Mouse (Mus musculus) olfactory bulb, adult 2 months (tissue): Measurements from ENCODE around the gene Gm10972. TPM values are rescaled to one million over a fixed set of nuclear protein-coding genes. Genes with fewer than 3 reads are reported as not detected.
"Not testable (repeated sequence)": the region's sequence is repeated elsewhere in the genome, so short reads cannot be mapped to it uniquely, and the experiment has no call there.

ENCODE experiments used
- H3K27ac ChIP-seq: fragments of 200-500 bp; 2 replicates; pipeline ENCODE4 v1.5.1; 2012; ENCODE audit warnings: low read depth, low read length; ENCODE audit not compliant: insufficient read depth
- H3K4me1 ChIP-seq: fragments of 200-500 bp; 2 replicates; pipeline ENCODE4 v1.6.1; 2012; ENCODE audit warnings: low read length; ENCODE audit not compliant: control insufficient read depth, insufficient read depth
- H3K4me3 ChIP-seq: fragments of 200-500 bp; 2 replicates; pipeline ENCODE4 v1.5.1; 2012; ENCODE audit warnings: mild to moderate bottlenecking, low read depth, low read length, moderate library complexity; ENCODE audit not compliant: insufficient read depth
- CTCF ChIP-seq: fragments of 200-500 bp; IDR thresholded peaks from 2 replicates; pipeline ENCODE4 v1.5.1; 2012; ENCODE audit warnings: low read depth, mild to moderate bottlenecking, low read length, moderate library complexity; ENCODE audit not compliant: insufficient read depth
- POLR2A ChIP-seq: fragments of 200-500 bp; IDR thresholded peaks from 2 replicates; pipeline ENCODE4 v1.6.1; 2012; ENCODE audit warnings: mild to moderate bottlenecking, low read depth, low read length, moderate library complexity; ENCODE audit not compliant: insufficient read depth
- WGBS: fragments of 180-500 bp; shearing (Covaris S2); methylation state at CpG from one replicate; pipeline ENCODE4 v1.1.7; 2018; 5-methylcytosine and 5-hydroxymethylcytosine counted together
- polyA plus RNA-seq: library from polyadenylated mRNA; stranded (reverse); fragments of >200 nt; gene quantifications from 2 replicates; pipeline ENCODE4 v1.2.4, GENCODE M21; 2012; ENCODE audit warnings: low replicate concordance; ENCODE audit not compliant: missing spikeins, insufficient read depth, insufficient read length

Gm10972 gene
- polyA plus RNA-seq, 1 experiment = not detected

DNA sequence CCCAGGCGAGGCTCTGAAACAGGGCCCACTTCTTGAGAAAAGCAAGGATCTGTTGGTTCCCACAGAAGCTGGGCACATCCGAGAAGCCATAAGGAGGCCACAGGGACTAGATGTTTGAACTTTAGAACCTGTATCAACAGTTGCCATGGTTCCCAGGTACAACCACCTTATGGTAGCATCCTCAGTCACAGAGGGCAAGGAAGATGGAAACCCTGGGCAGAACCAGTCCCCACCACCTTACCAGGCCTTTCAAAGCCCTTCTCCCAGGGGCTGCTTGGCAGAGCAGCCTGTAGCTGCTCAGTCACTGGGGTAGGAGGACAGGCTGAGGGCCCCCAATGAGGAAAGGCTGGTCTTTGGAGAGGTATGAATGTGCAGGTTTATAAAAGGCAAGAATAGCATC, 17.9 kb downstream of the Gm10972 start:
- H3K4me3 ChIP-seq, H3K27ac ChIP-seq, H3K4me1 ChIP-seq: not testable (repeated sequence)
- WGBS = 95% methylated on average over 2 of the region's 2 CpGs

DNA sequence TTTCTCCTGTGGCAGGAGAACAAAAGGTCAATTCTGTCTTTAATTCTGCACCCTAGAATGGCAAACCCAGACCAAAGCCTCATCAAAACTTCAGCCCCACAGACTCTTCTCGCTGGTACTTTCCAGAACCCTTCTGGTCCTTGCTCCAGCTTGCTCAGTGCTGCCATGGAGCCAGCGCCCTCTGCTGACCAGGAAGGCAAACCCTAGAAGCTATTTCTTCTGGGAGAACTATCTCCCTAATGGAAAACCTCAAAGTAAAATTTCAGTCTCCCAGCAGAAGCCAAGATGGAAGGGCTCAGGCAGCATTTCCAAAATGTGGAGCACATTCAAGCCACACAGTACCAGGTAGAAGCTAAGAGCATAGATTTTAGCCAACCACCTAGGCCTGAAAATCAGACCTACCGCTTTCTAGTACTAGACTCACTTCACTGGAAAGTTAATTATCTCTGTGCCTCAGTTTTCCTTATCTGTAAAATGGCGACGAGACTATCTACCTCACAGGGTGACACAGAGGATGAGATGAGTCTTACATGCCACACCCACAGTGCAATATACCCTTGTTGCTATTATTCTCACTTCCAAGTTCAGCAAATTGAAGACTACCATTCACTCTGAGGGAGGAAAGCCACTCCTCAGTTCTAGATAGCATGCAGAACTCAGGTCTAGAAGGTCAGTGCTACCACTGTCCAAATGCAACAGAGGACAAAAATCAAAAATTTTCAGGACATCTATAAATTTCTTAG, 22.3 kb downstream of the Gm10972 start:
- H3K4me1 ChIP-seq, H3K27ac ChIP-seq, H3K4me3 ChIP-seq: not testable (repeated sequence)
- 73% methylated on average over 4 of the region's 5 CpGs for WGBS

DNA sequence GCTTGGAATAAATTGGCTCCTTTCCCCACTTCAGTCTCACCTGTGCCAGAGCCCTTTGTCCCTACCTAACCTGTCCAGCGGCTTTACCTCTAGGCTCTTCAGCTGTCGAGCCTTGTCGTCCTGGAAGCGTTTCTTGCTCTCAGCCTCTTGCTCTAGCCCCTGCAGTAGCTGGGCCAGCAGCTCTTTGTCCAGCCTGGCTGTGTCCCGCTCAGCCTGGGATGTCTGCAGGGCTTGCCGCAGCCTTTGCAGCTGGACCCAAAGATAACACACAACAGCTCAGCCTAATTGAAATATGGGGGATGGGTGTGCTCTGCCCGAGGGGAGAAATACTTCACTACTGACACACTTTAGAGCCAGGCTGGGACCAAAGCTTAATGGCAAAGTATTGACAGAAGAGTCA, 23.0 kb downstream of the Gm10972 start:
- H3K27ac ChIP-seq, H3K4me3 ChIP-seq, H3K4me1 ChIP-seq: not testable (repeated sequence)
- 49% methylated on average over 7 of the region's 7 CpGs for WGBS

DNA sequence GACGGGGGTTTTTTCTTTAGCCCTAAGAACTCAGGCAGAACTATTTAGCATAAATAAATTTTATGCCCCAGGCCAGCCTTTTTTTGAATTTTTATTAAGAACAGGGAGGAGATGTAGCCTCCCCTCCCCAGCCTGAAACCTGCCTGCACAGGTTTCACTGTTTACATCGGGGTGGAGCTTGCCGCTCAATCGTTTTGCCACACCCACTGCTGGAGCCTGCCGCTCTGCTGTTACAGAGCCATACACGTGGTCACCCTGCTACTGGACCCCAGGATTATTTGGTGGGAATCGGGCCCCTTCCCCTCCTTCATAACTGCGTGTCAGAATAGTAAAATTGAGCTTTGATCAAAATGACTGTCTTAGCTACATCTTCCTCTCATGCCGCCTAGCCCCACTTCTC, 32.2 kb downstream of the Gm10972 start:
- H3K4me3 ChIP-seq, H3K27ac ChIP-seq, H3K4me1 ChIP-seq: not testable (repeated sequence)
- WGBS = 90% methylated on average over 9 of the region's 9 CpGs

DNA sequence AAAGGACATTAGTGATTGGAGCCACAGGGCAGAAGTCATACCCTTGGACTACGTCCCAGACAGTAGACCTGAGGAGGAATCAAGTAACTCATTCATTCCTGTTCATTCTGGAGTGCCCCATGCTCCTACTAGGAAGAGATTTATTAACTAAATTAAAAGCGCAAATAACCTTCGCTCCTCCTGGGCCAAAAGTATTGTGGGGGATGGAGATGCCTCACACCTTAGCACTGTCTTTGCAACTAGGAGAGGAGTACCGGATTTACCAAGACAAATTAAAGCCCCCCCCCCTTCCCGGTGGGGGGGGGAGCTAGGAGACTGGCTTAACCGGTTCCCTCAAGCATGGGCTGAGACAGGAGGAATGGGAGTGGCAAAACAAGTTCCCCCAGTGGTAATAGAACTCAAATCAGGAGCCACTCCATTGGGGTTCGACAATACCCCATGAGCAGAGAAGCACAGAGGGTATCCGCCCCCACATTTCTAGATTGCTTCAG, 36.5 kb downstream of the Gm10972 start:
- WGBS = 74% methylated on average over 8 of the region's 8 CpGs
- Histone ChIP-seq H3K27ac (no peak overlapping the region), H3K4me3 (no peak overlapping the region), H3K4me1 (no peaks in the 10 kb centered on the region)
- TF ChIP-seq POLR2A (no peak), CTCF (no peak)

DNA sequence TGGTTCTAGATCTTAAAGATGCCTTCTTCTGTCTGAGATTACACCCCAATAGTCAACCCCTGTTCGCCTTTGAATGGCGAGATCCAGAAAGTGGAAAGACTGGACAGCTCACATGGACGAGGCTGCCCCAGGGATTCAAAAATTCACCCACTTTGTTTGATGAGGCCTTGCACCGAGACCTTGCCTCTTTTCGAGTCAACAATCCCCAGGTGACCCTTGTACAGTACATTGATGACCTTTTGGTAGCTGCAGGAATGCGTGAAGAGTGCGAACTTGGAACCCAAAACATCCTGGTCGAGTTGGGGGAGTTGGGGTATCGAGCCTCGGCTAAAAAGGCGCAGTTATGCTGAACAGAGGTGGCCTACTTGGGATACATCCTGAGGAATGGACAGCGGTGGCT, 37.1 kb downstream of the Gm10972 start:
- 90% methylated on average over 12 of the region's 12 CpGs for WGBS
- not testable (repeated sequence) for H3K4me3 ChIP-seq, H3K27ac ChIP-seq, H3K4me1 ChIP-seq

DNA sequence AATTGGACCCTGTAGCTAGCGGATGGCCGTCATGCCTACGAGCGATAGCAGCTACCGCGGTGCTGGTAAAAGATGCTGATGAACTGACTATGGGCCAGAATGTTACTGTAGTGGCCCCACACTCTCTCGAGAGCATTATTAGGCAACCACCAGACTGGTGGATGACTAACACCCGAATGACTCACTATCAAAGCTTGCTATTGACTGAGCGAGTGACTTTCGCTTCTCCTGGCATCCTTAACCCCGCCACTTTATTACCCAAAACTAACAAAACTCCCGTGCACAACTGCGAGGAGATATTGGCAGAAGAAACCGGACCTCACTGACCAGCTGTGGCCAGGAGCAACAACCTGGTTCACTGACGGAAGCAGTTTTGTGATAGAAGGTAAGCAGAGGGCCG, 37.9 kb downstream of the Gm10972 start:
- H3K4me3 ChIP-seq = no peak overlapping the region
- WGBS = 80% methylated on average over 16 of the region's 16 CpGs
- TF ChIP-seq CTCF = no peak
- no peak for TF ChIP-seq POLR2A
- no peak overlapping the region for H3K27ac ChIP-seq
- H3K4me1 ChIP-seq = no peaks in the 10 kb centered on the region

DNA sequence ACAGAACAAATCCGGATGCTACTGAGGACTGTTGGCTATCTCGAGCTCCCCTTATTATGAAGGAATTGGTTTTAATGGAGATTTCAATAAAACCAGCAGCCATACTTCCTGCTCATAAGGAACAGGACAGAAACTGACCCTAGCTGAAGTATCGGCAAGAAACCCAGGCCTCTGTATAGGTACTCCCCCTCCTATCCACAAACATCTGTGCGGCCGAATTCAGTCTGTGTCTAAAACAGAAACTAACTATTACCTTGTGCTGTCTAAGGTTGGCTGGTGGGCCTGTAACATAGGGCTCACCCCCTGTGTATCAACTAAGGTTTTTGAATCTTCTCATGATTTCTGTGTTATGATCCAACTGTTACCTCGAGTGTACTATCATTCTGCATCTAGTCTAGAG, 40.7 kb downstream of the Gm10972 start:
- H3K27ac ChIP-seq = no peak overlapping the region
- no peaks in the 10 kb centered on the region for H3K4me1 ChIP-seq
- TF ChIP-seq CTCF = no peak
- TF ChIP-seq POLR2A = no peak
- H3K4me3 ChIP-seq = no peak overlapping the region
- WGBS = 89% methylated on average over 6 of the region's 6 CpGs

DNA sequence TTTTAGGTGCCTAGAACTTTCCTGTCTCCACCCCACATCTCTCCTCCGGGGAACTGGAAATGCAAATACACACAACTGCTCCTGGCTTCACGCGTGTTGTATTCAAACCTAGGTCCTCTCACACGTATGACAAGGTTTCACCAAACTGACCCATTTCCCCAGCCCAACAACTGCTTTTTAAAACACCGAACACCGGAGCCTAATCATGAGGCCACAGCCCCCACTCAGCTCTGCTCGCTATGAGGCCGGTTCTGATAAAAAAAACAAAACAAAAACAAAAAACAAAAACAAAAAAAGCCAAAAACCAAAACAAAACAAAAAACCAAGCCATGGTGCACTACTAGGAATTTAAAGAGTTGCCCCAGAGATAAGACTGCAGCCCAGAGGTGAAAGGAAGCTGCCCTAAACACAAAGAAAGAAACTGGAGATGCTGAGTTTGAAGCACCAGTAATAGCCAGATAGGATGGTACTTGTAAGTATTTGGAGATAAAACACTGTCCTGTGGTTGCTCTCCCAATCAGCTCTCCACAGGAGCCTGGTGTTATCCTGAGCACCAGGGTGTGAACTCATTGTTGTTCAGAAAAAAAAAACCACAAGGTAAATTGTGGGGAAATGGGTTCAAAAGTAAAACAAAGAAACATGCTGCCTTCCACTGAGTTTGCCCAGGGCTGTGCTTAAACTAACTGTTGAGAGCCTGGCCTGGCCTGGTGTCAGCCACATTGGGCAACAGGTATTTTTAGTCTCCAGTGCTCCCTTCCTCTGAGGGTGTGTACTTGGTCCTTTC, 43.3 kb downstream of the Gm10972 start:
- not testable (repeated sequence) for H3K4me3 ChIP-seq, H3K4me1 ChIP-seq, H3K27ac ChIP-seq
- WGBS = 93% methylated on average over 8 of the region's 8 CpGs

DNA sequence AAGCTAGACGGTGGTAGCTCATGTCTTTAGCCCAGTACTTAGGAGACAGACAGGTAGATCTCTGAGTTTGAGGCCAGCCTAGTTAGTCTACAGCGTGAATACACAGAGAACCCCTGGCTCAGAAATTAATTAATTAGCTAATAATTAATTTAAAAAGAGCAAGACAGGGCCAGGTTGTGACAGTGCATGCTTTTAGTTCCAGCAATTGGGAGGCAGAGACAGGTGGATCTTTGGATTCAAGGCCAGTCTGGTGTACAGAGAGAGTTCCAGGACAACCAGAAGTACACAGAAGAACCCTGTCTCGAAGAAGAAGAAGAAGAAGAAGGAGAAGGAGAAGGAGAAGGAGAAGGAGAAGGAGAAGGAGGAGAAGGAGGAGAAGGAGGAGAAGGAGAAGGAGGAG, 45.8 kb downstream of the Gm10972 start:
- not testable (repeated sequence) for H3K27ac ChIP-seq, H3K4me3 ChIP-seq, H3K4me1 ChIP-seq
- 87% methylated on average over 3 of the region's 3 CpGs for WGBS

DNA sequence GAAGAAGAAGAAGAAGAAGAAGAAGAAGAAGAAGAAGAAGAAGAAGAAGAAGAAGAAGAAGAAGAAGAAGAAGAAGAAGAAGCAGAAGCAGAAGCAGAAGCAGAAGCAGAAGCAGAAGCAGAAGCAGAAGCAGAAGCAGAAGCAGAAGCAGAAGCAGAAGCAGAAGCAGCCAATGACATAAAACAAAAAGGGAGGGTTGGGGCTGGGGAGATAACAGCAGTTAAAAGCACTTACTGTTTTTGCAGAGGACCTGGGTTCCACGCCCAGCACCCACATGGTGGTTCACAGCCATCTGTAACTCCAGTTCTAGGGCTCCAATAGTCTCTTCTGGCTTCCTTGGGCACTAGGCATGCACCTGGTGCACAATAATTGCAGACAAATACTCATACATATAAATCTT, 46.3 kb downstream of the Gm10972 start:
- 89% methylated on average over 1 of the region's 1 CpGs for WGBS
- H3K27ac ChIP-seq, H3K4me3 ChIP-seq, H3K4me1 ChIP-seq: not testable (repeated sequence)

DNA sequence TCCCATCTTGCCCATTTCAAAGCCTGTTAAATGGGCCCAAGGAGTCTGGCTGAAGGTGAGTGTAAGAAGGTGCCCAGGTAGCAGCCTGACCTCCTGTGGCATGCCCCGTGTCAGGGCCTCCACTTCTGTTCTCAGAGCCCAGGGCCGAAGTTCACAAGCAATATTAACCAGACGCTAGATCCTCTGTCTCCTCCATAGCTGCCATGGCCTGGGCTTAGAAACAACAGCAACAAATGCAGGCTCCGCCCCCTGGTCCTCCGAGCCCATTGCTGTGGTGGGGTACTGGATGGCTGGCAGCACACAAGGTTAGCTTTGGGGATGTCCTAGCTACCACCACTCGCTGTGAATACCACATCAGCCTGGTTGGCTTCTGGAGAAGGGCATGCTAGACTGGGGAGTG, 47.2 kb downstream of the Gm10972 start:
- H3K27ac ChIP-seq, H3K4me3 ChIP-seq, H3K4me1 ChIP-seq: not testable (repeated sequence)
- 77% methylated on average over 6 of the region's 6 CpGs for WGBS
